Mouse (Mus musculus): ENCODE measurements around the gene Slit3. TPM values are rescaled to one million over a fixed set of nuclear protein-coding genes. Genes with fewer than 3 reads are reported as not detected.

Gene Slit3
- polyA plus RNA-seq, 1 experiment = 0.04 TPM

GRCm38 (mm10) chr11:35504916-35505315, 383.9 kb downstream of the Slit3 start:
- Histone ChIP-seq H3K27me3 (replicated peaks) (peaks cover 12% of the 10 kb centered on the region), H3K4me1 (peaks cover 11% of the 10 kb centered on the region), H3K4me3 (replicated peaks) (no peak overlapping the region), H3K9me3 (no peaks in the 10 kb centered on the region), H3K36me3 (replicated peaks; ENCODE audit: low read length) (no peaks in the 10 kb centered on the region)
- TF ChIP-seq GATA1 (IDR thresholded peaks at IDR 0.05; ENCODE audit: borderline replicate concordance, low read length) (no peak), FLI1 (IDR thresholded peaks at IDR 0.05; ENCODE audit: low read length) (no peak)

DNA sequence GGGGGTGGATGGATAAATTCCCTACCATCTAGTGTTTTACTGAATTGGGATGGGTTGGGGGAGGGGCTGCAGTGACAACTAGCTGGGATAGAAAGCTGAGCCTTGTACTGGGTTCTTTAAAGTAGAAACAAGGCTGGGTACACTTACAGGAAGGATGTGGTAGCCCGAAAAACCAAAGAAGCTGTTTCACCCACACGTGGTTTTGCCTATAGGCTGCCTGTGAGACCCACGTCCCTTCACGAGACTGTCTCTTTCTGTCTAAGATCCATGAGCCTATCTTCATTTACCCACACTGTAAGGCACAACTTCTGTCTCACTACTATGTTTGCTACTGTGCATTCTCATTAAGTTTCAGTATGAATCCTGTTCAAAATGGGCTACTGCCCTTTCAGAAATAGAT, 384.3 kb downstream of the Slit3 start:
- H3K9me3 ChIP-seq = no peaks in the 10 kb centered on the region
- peaks cover 11% of the 10 kb centered on the region for H3K4me1 ChIP-seq
- TF ChIP-seq GATA1 (IDR thresholded peaks at IDR 0.05; ENCODE audit: borderline replicate concordance, low read length) (no peak), FLI1 (IDR thresholded peaks at IDR 0.05; ENCODE audit: low read length) (no peak)
- H3K36me3 ChIP-seq (replicated peaks; ENCODE audit: low read length) = no peaks in the 10 kb centered on the region
- H3K27me3 ChIP-seq (replicated peaks) = peaks cover 12% of the 10 kb centered on the region
- no peak overlapping the region for H3K4me3 ChIP-seq (replicated peaks)

DNA sequence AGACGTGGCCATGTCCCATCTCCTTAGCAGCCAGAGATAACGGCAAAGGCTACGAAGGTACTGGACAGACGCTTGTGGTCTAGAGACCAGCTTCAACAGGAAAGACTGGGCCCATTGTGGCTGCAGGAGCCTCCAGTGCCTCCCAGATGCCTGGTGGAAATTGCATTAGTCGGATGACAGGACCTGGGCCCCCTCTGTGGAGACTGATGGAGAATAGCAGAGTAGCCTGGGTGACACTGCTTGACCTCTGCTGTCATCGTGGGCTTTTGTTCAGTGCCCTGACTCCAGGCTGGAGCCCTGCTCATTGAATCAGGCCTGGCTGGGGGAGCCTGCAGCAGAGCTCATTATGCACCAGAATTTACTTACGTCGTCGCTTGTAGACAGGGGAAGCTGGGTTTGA, 384.8 kb downstream of the Slit3 start:
- TF ChIP-seq GATA1 (IDR thresholded peaks at IDR 0.05; ENCODE audit: borderline replicate concordance, low read length) (no peak), FLI1 (IDR thresholded peaks at IDR 0.05; ENCODE audit: low read length) (no peak)
- Histone ChIP-seq H3K4me1 (peaks cover 11% of the 10 kb centered on the region), H3K4me3 (replicated peaks) (no peak overlapping the region), H3K36me3 (replicated peaks; ENCODE audit: low read length) (no peaks in the 10 kb centered on the region), H3K27me3 (replicated peaks) (peaks cover 10% of the 10 kb centered on the region), H3K9me3 (no peaks in the 10 kb centered on the region)

DNA sequence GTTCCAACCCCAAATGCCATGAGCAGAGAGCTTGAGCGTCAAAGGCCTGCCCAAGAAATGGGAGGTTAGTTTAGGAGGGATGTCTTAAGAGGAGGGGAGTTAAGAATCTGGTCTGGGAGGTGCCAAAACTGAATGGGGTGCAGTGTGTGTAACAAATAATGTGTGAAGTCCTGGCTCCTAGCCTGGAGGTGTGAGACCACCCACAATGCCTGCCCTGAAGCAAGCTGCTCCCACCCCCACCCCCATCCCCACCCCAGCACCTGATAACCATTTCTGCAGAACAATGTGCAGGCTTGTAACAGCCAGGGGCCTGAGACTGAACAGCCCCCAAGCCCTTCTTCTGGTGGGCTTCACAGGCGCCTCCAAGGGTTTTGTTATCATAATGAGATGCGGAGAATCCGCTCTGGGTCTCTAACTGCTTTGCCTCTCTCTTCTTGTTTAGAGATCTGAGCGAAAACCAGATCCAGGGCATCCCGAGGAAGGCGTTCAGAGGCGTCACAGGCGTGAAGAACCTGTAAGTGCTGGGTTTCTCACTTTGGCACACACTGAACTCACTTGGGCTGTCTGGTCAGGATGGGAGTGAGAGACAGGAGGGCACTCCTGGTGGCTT, 386.9 kb downstream of the Slit3 start:
- H3K4me3 ChIP-seq (replicated peaks) = no peak overlapping the region
- TF ChIP-seq FLI1 (IDR thresholded peaks at IDR 0.05; ENCODE audit: low read length) = no peak
- no peak for TF ChIP-seq GATA1 (IDR thresholded peaks at IDR 0.05; ENCODE audit: borderline replicate concordance, low read length)
- peaks cover 8% of the 10 kb centered on the region for H3K27me3 ChIP-seq (replicated peaks)
- H3K9me3 ChIP-seq = no peaks in the 10 kb centered on the region
- H3K36me3 ChIP-seq (replicated peaks; ENCODE audit: low read length) = no peaks in the 10 kb centered on the region
- H3K4me1 ChIP-seq = peaks cover 11% of the 10 kb centered on the region

DNA sequence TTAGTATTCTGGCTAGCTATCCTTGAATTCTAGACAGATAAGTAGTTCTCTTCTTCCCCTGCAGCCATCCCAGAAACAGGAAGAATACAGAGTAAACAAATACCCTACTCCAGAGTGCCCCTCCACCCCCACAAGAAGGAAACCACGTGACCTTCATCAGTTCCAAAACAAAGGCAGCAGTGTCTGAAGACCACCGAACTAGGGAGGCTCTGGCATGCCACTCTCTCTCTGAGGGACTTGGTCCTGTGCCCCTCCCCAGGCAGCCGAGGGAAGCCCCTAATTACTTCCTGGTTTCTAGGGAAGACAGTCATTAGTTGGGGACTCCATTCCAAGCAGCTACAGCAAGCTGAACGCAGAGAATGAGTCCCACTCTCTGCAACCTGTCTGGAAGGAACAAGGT, 391.7 kb downstream of the Slit3 start:
- Histone ChIP-seq H3K9me3 (peaks cover 5% of the 10 kb centered on the region; the same call in 1 of the 2 replicates), H3K4me3 (replicated peaks) (no peak overlapping the region), H3K27me3 (replicated peaks) (peaks cover 2% of the 10 kb centered on the region), H3K4me1 (no peaks in the 10 kb centered on the region), H3K36me3 (replicated peaks; ENCODE audit: low read length) (no peaks in the 10 kb centered on the region)
- TF ChIP-seq FLI1 (IDR thresholded peaks at IDR 0.05; ENCODE audit: low read length) (no peak), GATA1 (IDR thresholded peaks at IDR 0.05; ENCODE audit: borderline replicate concordance, low read length) (no peak)

- Histone ChIP-seq H3K27me3 (replicated peaks) (no peaks in the 10 kb centered on the region), H3K9me3 (peaks cover 5% of the 10 kb centered on the region; the same call in 1 of the 2 replicates), H3K4me1 (no peaks in the 10 kb centered on the region), H3K36me3 (replicated peaks; ENCODE audit: low read length) (no peaks in the 10 kb centered on the region), H3K4me3 (replicated peaks) (no peak overlapping the region)
- no peak for TF ChIP-seq GATA1 (IDR thresholded peaks at IDR 0.05; ENCODE audit: borderline replicate concordance, low read length)
- TF ChIP-seq FLI1 (IDR thresholded peaks at IDR 0.05; ENCODE audit: low read length) = no peak
Observed at GRCm38 (mm10) chr11:35513343-35513742, 392.3 kb downstream of the Slit3 start.

GRCm38 (mm10) chr11:35522802-35523452, 401.9 kb downstream of the Slit3 start:
- H3K36me3 ChIP-seq (replicated peaks; ENCODE audit: low read length) = no peaks in the 10 kb centered on the region
- no peaks in the 10 kb centered on the region; the same call in 1 of the 2 replicates for H3K4me1 ChIP-seq
- no peaks in the 10 kb centered on the region for H3K9me3 ChIP-seq
- TF ChIP-seq GATA1 (IDR thresholded peaks at IDR 0.05; ENCODE audit: borderline replicate concordance, low read length) (no peak), FLI1 (IDR thresholded peaks at IDR 0.05; ENCODE audit: low read length) (no peak)
- peaks cover 4% of the 10 kb centered on the region for H3K27me3 ChIP-seq (replicated peaks)
- no peak overlapping the region for H3K4me3 ChIP-seq (replicated peaks)

GRCm38 (mm10) chr11:35523773-35524172, 402.7 kb downstream of the Slit3 start:
- no peaks in the 10 kb centered on the region for H3K9me3 ChIP-seq
- no peaks in the 10 kb centered on the region for H3K36me3 ChIP-seq (replicated peaks; ENCODE audit: low read length)
- H3K27me3 ChIP-seq (replicated peaks) = peaks cover 4% of the 10 kb centered on the region
- no peak overlapping the region for H3K4me3 ChIP-seq (replicated peaks)
- no peak for TF ChIP-seq GATA1 (IDR thresholded peaks at IDR 0.05; ENCODE audit: borderline replicate concordance, low read length)
- no peak for TF ChIP-seq FLI1 (IDR thresholded peaks at IDR 0.05; ENCODE audit: low read length)
- no peaks in the 10 kb centered on the region; the same call in 1 of the 2 replicates for H3K4me1 ChIP-seq

DNA sequence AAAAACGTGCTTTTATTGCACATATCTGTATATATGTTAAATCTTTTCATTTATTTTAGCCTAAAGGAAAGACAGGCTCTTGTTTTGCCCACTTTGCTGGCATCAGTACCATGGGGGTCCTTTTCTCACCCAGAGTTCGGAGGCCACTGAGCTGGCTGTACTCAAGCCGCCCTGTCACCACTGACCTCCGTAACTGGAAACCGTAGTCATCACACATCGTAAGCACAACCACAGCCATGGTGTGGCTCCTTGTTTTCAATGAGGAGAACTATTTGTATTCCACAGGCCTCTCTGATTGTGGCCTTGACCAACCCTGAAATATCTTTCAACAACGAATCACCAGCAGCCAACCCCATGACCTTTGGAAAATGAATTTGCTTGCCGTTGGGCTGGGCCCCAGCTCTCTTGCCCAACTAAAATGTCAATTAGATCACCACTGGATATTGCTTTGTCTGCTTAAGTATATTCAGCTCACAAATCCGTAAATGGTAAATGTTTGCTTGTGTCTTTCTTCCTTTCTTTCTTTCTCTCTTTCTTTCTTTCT, 405.3 kb downstream of the Slit3 start:
- TF ChIP-seq FLI1 (IDR thresholded peaks at IDR 0.05; ENCODE audit: low read length) = no peak
- no peak for TF ChIP-seq GATA1 (IDR thresholded peaks at IDR 0.05; ENCODE audit: borderline replicate concordance, low read length)
- Histone ChIP-seq H3K4me3 (replicated peaks) (no peak overlapping the region), H3K9me3 (no peaks in the 10 kb centered on the region), H3K4me1 (no peaks in the 10 kb centered on the region; the same call in 1 of the 2 replicates), H3K36me3 (replicated peaks; ENCODE audit: low read length) (no peaks in the 10 kb centered on the region), H3K27me3 (replicated peaks) (peaks cover 1% of the 10 kb centered on the region)

DNA sequence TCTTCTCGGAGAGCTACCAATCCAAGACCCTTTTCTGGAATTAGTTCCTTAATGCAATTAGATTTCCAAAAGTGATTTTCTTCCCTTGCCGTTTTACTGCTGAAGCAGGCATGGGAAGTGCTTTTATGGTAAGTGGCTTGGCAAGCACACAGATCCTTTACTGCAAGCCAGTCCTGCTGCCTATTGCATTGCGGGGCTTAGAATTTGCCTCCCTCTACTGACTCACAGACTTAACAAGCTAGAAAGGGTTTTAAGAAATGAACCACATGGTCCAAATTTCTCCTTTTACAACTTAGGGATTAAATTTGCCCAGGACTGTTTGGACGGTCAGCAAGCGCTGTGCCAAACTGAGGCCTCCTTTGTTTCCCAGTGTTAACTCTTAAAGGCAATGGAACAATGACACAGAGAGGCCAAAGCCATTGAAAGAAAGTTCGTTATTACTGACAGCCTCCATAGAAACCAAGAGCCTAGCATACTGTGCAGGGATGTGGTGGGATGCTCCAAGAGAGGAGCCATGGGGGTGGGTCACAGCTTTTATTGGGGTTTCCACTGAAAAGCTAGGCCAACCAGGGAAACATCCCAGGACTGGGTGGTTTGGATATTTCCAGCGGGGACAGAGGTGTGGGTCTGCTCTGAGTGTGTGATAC, 406.9 kb downstream of the Slit3 start:
- no peak overlapping the region for H3K4me3 ChIP-seq (replicated peaks)
- no peak for TF ChIP-seq GATA1 (IDR thresholded peaks at IDR 0.05; ENCODE audit: borderline replicate concordance, low read length)
- no peak for TF ChIP-seq FLI1 (IDR thresholded peaks at IDR 0.05; ENCODE audit: low read length)

More for the DNA sequence above, 406.9 kb downstream of the Slit3 start:
- Histone ChIP-seq H3K4me1 (no peaks in the 10 kb centered on the region; the same call in 1 of the 2 replicates), H3K36me3 (replicated peaks; ENCODE audit: low read length) (no peaks in the 10 kb centered on the region), H3K9me3 (no peaks in the 10 kb centered on the region), H3K27me3 (replicated peaks) (peaks cover 1% of the 10 kb centered on the region)
